ENCODE assay signal across 24 mouse cellular contexts in the genomic region with DNA sequence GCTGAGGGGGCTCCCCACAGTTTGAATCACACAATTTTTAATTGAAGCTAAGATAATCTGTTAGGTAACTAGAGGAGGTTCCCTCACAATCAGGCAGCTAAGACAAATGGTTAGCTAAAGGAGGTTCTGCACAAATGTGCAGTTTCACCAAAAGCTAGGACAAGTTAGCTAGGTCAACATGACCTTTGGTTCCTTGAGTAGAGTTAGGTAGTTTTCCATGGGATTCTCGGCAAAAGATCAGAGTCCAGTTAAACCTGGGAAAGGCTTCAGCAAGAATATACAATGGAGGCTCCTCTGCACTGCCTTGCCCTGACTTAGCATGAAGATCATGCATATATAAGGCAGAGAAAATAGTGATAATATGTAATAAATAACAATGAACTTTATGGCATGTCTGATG.
"Had no signal": no experiment of that assay in that cellular context is flagged by ENCODE, and none has a peak within 500 bp of the region (broad histone marks: within the 10 kb centered on the region; RNA-seq: fewer than 3 reads in every experiment).

No protein-coding gene starts in this region.

- H3K4me1 ChIP-seq: heart, embryonic 10.5 days; heart, embryonic 12.5 days; hindbrain, embryonic 10.5 days; hindbrain, embryonic 13.5 days; hindbrain, embryonic 15.5 days; limb, embryonic 13.5 days; limb, embryonic 15.5 days; liver, embryonic 13.5 days; liver, embryonic 15.5 days had no signal

- H3K9me3 ChIP-seq: heart, embryonic 10.5 days; heart, embryonic 12.5 days; hindbrain, embryonic 10.5 days; hindbrain, embryonic 13.5 days; hindbrain, embryonic 15.5 days; limb, embryonic 13.5 days; limb, embryonic 15.5 days; liver, embryonic 13.5 days; liver, embryonic 15.5 days had no signal

- H3K27me3 ChIP-seq: heart, embryonic 12.5 days; hindbrain, embryonic 13.5 days; hindbrain, embryonic 15.5 days; limb, embryonic 13.5 days; limb, embryonic 15.5 days; liver, embryonic 13.5 days; liver, embryonic 15.5 days had no signal

- H3K4me3 ChIP-seq: gastrocnemius, adult 2 months; heart, embryonic 10.5 days; heart, embryonic 12.5 days; hindbrain, embryonic 10.5 days; hindbrain, embryonic 13.5 days; hindbrain, embryonic 15.5 days; limb, embryonic 13.5 days; limb, embryonic 15.5 days; liver, embryonic 13.5 days; liver, embryonic 15.5 days had no signal

- DNase-seq: gastrocnemius, adult 2 months; gastrocnemius, postnatal 10 days; gastrocnemius, postnatal 25 days; heart, adult 18-20 months; heart, postnatal 10 days; heart, postnatal 4 days; kidney, adult 11 months; kidney, postnatal 14 days; kidney, postnatal 36 days; layer of hippocampus, adult 9-11 months; layer of hippocampus, postnatal 36 days; left cerebral cortex, postnatal 4 days; liver, embryonic 13.5 days had no signal

- H3K36me3 ChIP-seq: heart, embryonic 10.5 days; heart, embryonic 12.5 days; hindbrain, embryonic 10.5 days; hindbrain, embryonic 13.5 days; hindbrain, embryonic 15.5 days; limb, embryonic 13.5 days; limb, embryonic 15.5 days; liver, embryonic 13.5 days; liver, embryonic 15.5 days had no signal

- H3K4me2 ChIP-seq: heart, embryonic 12.5 days; hindbrain, embryonic 13.5 days; hindbrain, embryonic 15.5 days; limb, embryonic 13.5 days; limb, embryonic 15.5 days; liver, embryonic 13.5 days; liver, embryonic 15.5 days had no signal

- H3K27ac ChIP-seq: gastrocnemius, adult 2 months; heart, embryonic 10.5 days; hindbrain, embryonic 10.5 days; hindbrain, embryonic 13.5 days; hindbrain, embryonic 15.5 days; hindbrain, postnatal 0 days; kidney, postnatal 0 days; limb, embryonic 13.5 days; limb, embryonic 15.5 days; liver, embryonic 13.5 days; liver, embryonic 15.5 days had no signal

- H3K9ac ChIP-seq: heart, embryonic 12.5 days; hindbrain, embryonic 13.5 days; hindbrain, embryonic 15.5 days; limb, embryonic 13.5 days; limb, embryonic 15.5 days; liver, embryonic 13.5 days; liver, embryonic 15.5 days had no signal

- ATAC-seq: hindbrain, postnatal 0 days; intestine, embryonic 16.5 days had no signal
